Mouse (Mus musculus): ENCODE measurements around the gene Cd151.

DNA sequence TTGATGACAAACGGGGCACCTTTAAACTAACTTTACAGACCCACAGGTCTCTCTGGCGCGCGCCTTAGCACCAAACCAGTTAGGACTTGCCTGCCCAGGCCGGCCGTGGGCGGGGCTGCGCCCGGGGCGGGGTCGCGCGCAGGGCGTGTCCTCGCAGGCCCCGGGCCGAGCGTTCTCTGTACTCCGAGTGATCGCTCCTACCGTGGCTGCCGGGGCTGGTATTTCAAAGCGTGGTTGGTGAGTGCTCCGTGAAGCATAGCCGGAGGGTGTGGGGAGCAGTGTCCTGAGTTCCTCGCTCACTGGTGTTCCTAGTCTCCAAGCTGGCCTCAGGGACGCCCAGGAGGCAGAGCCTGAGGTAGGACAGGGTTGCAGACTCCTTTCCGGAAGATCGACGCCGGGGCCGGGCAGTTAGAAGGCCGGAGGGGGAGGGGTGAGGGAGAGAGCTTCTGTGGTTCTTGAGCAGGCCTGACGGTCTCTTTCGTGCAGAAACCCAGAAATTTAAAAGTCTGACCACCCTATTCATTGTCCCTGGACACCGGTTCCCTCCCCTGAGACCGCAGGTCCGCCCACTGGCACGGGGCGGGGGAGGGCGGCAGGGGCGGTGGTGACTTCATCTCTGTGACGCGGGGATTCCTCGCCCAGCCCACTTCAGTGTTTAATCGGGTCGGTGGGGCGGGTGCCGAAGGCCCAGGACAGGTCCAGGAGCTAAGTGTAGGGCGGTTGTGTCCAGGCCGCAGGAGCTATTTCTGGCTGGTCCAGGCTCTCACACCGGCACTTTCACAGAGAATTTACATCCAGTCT, at the start of gene Cd151:
- TF ChIP-seq CTCF (IDR thresholded peaks at IDR 0.05; ENCODE audit: extremely low read depth, insufficient read length, insufficient replicate concordance, low read depth, low read length), result no peak
- peak; percentile 78 for TF ChIP-seq POLR2A (IDR thresholded peaks at IDR 0.05; ENCODE audit: low read depth, low read length)

All from small intestine, adult 2 months (tissue).